Mouse (Mus musculus): Measurements from ENCODE around the gene Vps37b.
"Not testable (repeated sequence)": the region's sequence is repeated elsewhere in the genome, so short reads cannot be mapped to it uniquely, and the experiment has no call there.

Gene Vps37b

DNA sequence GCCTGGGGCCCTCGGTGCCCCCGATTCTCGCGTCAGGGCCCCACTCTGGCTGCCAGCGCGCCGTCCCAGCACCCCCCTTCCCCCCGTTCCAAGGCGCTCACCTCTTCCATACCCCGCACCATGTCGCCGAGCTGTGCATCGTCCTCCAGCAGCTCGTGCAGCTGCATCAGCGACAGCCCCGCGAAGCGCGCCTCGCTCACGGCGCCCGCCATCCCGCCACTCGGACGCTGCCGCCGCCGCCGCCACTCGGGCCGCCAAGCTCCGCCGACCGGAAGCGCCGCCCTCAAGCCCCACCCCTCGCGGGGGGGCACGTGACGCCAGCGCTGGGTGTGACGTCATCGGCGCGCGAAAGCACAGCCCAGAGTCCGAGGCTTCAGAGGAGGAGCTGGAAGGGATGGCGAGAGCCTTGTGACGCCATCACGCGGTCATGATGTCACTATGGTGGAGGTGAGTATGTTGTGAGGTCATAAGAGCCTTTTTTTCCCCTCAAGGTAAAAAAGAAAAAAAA is at the start of gene Vps37b:
Gene Vps37b (minus strand): TSS at position 270 of the 508 bp plus-strand sequence.
- DNase-seq (ENCODE audit: low spot score) = peak; percentile 93

DNA sequence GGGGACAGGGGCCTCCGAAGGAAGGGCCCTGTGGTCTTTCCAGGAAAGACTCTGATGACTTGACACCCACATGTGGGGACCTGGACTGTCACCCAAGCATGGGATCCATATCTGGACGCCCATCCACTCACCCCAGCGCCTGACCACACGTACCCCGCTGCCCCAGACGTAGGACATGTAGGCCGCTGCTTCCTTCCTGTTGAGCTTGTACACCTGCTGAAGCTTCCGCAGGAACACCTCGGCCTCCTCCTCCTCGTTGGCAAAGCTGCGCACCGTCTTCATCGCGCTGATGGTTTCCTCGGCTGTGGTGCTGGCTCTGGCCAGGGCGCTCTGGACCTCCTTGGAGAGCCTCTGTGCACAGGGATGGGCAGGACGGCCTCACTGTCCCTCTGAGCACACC is 47.8 kb upstream of the Vps37b start:
- DNase-seq (ENCODE audit: low spot score) = no peak

DNA sequence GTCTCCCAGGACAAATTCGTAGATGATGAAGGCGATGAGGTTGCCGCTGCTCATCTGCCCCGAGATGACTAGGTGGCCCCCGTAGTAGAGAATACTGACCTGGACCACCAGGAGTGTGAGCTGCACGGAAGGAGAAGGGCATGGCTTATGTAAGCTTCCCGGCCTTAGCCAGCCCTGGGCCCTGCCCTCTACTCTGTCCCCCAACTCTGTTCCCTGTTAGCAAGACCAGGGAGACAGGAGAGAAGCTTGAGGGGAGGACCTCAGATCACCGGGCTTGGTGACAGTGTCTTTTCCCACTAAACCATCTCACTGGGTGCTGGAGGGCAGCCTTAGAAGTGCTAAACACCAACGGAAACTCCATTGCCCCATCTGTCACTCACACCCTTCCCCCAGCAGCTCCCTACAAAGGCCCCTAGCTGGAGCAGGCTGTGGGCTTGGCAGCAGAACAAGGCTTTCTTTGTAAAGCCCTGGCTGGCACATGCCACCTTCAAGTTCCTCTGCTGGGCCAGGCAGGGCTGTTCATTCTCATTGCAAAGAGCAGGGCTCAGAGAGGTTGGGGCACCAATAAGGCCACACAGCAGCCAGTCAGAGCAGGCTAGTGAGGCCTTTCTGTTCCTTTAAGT is 46.8 kb upstream of the Vps37b start:
- DNase-seq (ENCODE audit: low spot score) = no peak

DNA sequence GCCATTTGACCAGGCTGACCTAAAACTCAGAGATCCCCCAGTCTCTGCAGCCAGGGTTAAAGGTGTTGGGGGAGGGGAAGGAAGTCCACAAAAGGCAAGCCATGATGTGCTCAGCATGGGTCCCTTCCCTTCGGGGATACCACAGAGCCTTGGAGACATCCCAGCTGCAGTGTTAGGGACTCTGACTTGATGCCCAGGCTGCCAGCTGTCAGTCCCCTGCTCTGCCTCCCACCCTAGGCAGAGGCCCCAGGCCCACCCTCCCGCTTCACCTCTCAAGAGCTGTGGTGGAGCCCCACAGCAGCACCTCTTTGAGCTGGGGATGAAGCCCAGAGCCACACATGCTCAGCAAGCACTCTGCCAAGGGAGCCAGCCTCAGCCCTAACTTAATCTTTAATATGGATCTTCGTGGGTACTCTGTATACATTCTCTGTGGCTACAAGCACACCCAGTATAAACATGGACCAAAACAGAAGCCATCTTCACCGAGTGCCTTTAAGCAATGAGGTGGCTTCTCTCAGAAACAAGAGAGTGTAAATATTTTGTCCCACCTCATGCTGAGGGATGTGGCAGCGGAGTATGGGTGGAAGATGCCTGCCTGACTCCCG is 45.9 kb upstream of the Vps37b start:
- no peak for DNase-seq (ENCODE audit: low spot score)

DNA sequence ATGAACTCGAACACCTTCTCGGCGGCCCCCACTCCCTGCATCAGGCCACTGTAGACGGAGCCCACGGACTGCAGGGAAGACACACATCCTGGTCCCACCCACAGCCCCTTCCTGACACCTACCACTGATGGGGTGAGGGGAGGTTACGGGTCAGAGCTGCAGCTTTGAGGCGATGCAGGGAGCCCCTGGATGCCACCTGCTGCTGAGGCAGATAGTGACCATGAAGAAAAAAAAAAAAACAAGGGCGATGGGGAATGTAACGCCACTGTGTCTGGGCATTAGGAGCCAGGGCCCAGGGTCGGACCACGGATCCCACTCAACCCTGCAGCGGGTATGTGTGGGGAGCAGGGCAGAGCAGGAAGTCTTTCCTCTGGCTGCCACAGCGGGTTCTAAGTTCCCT is 45.2 kb upstream of the Vps37b start:
- DNase-seq (ENCODE audit: low spot score) = no peak

DNA sequence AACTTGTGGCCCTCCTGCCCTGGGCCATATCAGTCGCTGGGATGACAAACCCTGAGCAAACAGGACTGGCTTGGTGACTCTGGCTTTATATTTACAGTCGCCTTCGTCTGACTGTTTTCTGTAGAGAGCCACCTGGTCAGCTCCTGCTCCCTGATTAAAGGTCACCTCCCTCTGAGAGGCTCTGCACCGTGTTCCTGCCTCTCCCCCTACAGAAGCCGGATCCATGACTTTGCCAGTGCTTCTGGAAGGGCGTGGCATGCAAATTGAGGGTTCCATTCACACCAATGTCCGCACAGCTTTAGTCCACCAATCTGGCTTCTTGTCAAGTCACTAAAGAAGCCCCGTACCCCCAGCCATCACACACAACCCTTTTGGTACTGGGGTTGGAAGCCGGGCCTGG is 44.5 kb upstream of the Vps37b start:
- DNase-seq (ENCODE audit: low spot score) = no peak

DNA sequence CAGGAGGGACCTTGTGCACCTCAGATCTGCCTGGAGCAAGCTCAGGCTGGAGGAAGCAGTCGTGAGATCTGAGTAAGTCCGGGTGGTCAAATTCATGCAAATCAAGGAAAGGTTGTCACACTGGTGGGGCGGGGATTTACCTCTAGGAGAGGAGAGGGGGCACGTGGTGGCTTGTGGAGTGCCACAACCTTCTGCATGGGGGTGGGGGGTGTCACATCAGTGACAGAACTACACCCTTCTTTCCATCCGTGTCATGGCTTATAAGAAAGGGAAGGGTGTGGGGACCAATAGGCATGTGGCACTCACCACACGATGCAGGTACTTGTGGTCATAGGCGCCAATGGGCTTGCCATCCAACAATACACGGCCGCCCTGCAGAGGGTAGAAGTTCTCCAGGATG is 43.6 kb upstream of the Vps37b start:
- no peak for DNase-seq (ENCODE audit: low spot score)

DNA sequence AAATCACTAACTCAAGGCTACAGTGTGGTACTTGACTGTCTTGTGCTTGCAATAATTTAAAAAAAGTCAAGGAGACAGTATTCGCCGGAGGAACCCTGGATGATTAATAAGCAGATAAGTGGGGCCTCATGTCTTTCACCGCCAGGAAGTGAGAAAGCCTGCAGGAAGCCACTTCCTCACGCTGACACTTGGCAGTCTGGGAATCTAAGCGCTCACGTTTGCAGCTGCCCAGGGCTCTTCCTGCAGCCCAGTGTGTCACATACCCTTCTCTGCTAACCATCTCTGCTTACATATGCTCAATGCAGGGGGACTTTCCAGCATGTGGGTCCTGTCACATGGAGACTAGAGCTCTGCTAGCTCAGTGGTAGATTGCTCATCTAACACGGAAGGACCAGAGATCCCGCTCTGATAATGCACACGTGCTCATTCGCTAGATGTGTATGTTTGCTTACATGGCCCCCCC is 42.8 kb upstream of the Vps37b start:
- peak; percentile 43 for DNase-seq (ENCODE audit: low spot score)

DNA sequence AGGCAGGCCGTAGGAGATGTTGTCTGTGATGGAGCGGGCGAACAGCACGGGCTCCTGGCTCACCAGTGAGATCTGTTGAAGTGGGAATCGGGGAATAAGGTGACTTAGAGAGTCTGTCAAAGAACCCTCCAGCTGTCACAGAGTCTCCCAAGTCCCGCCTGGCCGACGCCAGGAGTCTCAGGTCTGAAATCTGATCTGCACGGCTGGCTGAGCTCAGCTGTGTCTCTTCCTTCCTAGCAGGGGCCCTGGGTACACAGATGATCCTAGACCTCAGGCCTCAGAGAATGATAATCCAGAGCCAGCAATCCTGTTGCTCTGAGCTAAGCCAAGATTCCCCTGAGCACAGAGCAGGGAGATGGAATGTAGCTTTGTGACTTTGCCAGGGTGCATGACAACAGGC is 41.6 kb upstream of the Vps37b start:
- DNase-seq (ENCODE audit: low spot score) = peak; percentile 63

DNA sequence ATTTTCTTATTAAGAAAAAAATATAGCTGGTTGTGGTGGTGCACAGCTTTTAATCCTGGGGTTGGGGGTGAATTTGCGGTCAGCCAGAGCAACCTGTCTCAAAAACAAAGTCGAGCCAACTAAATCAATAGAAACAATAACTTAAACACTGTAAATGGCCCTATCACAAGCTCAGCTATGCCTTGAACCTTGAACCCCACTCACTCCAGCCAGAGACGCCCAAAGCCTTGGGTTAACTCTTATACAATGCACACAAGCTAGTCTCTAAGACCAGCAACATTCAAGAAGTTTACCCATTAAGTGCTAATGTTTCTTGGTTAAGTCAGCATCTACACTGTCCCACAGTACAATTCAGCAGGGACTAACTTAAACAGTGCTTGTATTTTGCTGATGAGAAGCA is 37.6 kb upstream of the Vps37b start:
- DNase-seq (ENCODE audit: low spot score) = no peak

DNA sequence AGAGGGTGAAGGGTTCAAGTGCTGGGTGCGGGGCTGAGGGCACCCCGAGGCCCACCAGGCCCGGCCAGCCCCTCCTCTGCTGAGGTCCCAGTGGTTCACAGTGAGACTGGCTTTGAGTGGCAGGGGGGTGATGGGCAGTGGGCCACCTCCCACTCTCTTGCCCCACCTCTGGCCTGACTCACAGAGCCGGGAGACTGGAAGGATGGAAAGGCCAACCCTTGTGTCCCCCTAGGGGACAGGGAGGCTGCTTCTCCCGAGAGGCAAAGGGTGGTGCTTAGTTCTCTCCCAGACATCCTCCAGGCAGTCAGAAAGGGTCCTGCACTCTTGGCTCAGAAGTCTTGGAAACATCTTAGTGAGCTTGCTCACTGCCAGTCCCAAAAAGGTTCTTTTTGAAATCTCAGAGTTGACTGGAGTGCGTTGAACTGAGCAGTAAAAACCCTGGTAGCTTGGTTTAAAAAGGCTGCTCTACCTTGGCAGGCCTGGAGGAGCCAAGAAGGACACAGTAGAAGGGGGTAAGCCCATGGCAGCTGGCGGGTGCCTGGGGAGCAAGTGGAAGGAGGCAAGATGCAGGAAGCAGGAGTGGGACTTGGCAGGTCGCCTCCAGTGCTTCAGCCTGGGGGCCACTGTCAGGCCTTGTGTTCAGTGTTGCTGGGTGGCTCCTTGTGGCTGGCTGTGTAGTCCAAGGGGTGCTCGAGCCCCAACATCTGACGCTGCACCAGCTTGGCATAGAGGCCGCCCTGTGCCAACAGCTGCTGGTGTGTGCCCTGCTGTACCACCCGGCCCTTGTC is 30.2 kb upstream of the Vps37b start:
- DNase-seq (ENCODE audit: low spot score) = no peak

DNA sequence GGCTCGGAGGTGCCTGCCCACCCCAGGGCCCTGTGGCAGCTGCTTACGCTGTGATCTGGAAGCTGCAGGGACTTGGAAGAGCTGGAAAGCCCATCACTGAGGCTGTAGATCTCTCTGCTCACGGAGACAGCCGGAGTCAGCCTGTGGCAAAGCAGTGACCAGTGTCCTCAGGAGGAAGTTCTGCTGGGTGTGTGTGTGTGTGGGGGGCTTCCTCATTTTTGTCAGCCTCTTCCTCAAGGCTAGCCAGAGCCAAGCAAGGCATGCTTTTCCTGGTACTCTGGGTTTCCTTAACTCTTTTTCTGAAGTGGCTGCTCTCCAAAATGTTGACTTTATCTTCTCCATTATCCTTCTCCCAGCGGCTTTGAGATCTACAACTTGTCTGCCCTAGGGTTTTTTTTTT is 27.6 kb upstream of the Vps37b start:
- no peak for DNase-seq (ENCODE audit: low spot score)

DNA sequence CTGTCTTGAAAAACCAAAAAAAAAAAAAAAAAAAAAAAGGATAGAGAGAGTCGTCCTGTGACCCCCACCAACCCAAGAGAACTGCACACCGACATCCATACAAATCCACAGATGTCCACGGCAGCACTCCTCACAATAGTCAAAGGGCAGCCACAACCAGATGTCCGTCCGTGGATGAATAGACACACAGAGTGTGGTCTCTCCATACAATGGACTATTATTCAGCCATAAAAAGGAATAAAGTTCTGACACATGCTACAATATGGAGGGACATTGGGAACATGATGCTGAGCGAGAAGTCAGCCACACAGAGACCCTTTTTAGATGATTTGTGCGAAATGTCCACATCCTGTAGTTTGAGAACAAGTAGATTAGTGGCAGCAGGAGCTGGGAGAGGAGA is 26.7 kb upstream of the Vps37b start:
- no peak for DNase-seq (ENCODE audit: low spot score)

DNA sequence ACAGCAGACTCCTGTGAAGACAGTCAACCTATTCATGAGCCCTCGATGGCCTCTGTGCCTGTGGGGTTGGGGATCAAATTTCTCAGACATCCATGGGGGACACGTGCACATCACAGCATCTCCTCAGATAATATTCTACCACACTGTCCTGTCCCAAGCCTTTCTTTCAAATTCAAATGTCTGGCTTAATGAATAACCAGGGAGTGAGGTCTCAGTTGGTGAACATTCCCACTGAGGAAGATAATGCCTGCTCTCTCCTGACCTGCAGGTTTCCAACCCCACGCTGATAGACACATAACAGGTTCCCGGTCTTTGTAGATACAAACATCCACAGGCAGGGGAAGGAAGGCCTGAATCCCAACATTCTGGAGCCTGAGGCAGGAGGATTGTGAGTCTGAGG is 24.9 kb upstream of the Vps37b start:
- DNase-seq (ENCODE audit: low spot score) = no peak

DNA sequence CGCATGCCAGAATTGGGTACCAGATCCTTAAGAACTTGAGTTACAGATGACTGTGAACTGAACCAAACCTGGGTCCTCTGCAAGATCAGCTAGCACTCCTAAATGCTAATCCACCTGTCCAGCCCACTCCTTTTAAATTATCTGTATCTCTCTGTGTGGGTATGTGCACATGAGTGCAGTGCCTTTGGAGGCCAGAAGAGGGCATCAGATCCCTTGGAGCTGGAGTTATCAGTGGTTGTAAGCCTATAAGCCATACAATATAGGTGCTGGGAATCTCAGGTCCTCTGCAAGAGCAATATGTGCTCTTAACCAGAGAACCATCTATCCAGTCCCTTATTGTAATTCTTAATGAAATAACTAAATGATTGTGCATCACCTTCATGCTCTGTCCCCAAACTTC is 24.1 kb upstream of the Vps37b start:
- no peak for DNase-seq (ENCODE audit: low spot score)

DNA sequence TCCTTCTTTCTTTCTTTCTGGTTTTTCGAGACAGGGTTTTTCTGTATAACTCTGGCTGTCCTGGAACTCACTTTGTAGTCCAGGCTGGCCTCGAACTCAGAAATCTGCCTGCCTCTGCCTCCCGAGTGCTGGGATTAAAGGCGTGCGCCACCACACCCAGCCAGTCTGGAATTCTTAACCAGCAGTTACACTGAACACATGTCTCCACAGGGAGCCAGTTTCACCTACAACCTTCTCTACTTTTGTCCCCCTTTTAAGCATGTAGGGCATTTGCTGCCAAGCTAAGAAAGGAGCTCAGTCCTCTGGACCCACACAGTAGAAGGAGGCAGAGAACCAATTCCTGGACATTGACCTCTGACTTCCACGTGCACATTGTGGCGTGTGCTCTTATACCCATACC is 20.6 kb upstream of the Vps37b start:
- DNase-seq (ENCODE audit: low spot score) = not testable (repeated sequence)

DNA sequence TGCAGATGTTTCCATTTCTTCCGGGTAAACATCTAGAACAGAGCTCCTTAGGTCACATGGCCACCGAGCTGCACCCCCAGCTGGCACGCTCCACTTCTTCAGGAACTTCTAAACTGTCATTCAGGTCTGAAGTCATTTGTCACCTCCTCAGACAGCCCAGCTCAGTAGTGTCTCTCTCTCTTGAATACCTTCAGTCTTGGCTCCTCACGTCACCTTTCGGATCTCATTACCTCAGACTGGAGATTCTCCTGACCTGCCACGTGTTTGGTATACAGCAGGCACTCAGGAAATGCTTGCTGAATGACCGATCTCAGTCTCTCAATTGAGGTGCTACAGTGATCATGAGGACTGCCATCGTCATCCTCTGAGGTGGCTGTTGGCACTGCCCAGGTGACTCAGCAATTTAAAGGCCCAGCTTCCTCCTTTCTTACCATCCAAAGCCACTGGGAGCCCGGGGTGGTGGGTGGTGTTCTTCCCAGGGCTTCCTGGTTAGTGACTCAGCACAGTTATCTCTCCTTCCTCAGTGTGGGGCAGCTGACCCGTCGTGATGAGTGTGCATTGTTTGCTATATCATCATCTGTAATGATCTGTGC is 19.9 kb upstream of the Vps37b start:
- no peak for DNase-seq (ENCODE audit: low spot score)

DNA sequence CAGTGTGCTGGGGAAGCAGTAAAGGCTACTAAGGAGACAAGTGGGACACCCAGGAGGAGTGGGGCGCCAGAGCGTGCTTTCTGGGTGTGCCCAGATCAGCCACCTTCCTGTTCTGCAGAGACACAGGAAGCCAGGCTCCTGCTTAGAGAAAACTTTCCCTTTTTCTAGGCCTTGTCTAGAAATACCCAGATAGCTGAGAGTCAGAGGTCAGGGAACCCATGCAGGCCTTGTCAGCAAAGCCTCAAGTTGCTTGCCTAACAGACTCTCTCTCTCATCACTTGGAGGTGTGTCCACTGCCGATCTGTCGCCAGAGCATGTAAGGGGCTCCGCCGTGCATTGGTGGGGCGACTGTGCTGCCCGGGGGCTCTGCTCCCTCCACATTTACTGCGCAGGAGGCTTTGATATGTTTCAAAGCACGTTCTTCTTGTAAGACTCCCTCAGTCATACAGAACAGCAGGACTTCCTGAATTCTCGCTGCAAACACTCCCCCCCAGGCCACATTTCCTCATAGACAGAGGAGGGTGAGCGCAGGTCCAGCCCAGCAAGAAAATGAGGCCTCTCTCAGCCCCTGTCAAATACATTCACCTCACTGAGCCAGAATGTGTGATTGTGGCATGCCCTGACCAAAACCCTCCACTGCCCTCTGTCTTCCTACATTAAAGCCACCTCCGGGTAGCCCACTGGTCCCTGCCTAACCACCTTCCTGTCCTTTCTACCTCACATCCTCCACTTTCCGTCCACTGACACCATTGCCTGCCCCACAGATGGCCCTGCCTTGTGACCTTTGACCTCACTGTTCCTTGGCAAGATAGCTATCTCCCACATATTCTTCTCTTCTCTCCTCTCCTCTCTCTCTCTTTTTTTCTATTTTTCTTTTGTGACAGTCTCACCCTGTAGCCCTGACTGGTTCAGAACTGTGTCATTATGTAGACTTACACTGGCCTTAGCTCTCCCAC is 18.3 kb upstream of the Vps37b start:
- DNase-seq (ENCODE audit: low spot score) = peak; percentile 50

DNA sequence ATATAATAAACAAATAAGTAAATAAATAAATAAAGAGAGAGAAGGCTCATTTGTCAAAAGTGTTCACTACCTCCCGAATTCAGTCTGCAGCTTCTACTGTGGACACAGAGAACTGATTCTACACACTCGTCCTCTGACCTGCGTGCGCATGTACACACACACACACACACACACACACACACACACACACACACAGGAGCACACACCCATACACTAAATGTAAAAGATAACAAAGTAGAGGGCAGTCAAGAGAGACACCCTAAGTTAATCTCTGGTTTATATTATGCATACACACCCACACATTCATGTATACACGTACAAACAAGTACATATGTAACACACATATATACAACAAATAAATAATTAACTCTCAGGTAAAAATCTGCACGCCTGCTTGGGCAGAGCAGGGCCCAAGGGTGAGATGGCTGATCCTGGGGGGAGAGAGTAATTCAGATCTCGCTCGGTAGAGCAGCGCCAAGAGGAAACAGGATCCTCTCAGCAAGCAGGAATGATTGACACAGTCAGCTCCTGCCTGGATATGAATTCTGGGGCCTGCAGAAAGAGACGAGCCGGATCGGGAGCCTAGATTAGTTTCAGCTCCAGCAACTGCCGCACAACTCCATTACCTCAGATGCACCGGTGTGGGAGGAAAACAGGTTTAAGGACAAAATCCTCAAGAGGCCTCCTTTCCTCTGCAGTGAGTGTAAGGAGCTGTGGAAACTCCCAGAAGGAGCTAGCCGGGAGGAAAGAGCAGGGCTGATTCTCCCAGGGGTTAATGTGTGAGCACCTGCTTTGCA is 17.4 kb upstream of the Vps37b start:
- DNase-seq (ENCODE audit: low spot score) = no peak

DNA sequence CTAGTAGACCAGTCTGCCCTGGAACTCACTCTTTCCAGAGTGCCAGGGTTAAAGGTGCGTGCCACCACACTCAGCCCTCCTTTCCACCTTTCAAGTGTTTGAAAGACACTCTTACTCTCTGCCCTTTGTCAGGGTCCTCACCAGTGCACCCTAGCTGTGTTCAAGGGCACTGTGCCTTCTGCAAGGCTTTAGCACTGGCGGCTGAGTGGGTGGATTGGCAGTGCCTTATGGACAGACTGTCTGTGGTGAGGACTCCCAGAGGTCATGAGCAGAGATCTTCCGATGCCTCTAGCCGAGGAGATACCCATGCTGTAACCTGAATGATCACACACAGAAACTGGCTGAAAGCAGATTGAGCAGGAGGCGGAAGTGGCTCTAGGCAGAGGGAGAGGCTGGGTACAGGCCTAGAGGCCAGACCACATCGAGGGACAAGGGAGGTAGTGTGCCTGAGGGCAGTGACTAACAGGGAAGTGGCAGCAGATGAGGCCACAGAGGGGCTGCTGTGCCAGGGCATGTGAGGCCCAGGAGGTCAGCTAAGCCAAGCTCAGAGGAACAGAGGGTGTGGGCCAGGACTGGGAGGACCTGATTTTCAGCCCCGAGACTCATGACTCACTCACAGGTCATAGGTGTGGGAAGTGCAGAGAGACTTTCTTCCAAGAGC is 14.8 kb upstream of the Vps37b start:
- no peak for DNase-seq (ENCODE audit: low spot score)

All from embryo, embryonic 10.5 days (tissue).